Mouse (Mus musculus): ENCODE data around the gene Cpne4. TPM values are rescaled to one million over a fixed set of nuclear protein-coding genes. Genes with fewer than 3 reads are reported as not detected.

The Cpne4 gene
- polyA plus RNA-seq, 1 experiment from 2014 or later = not detected

- Histone ChIP-seq H3K9ac (ENCODE audit: low read depth, low read length) (no peak overlapping the region), H3K27ac (ENCODE audit: low read depth, low read length) (no peak overlapping the region), H3K36me3 (ENCODE audit: control insufficient read depth, insufficient read depth, low read length) (no peaks in the 10 kb centered on the region), H3K4me1 (ENCODE audit: control insufficient read depth, insufficient read depth, low read length) (no peaks in the 10 kb centered on the region), H3K4me2 (replicated peaks; ENCODE audit: low read depth, low read length) (no peak overlapping the region), H3K9me3 (ENCODE audit: control insufficient read depth, low read length) (no peaks in the 10 kb centered on the region), H3K27me3 (ENCODE audit: control insufficient read depth, insufficient read depth, low read length) (no peaks in the 10 kb centered on the region), H3K4me3 (ENCODE audit: low read length) (no peak overlapping the region)
- 83% methylated on average over 2 of the region's 2 CpGs for WGBS
- ATAC-seq (ENCODE audit: low FRiP score, low TSS enrichment) = no peak
These were observed 375.0 kb downstream of the Cpne4 start for GRCm38 (mm10) chr9:104922051-104922450.

GRCm38 (mm10) chr9:104928806-104929205 lies 381.7 kb downstream of the Cpne4 start:
- H3K9me3 ChIP-seq (ENCODE audit: control insufficient read depth, low read length) = no peaks in the 10 kb centered on the region
- no peaks in the 10 kb centered on the region for H3K4me1 ChIP-seq (ENCODE audit: control insufficient read depth, insufficient read depth, low read length)
- H3K4me3 ChIP-seq (ENCODE audit: low read length) = no peak overlapping the region
- H3K27ac ChIP-seq (ENCODE audit: low read depth, low read length) = no peak overlapping the region
- ATAC-seq (ENCODE audit: low FRiP score, low TSS enrichment) = no peak
- no peak overlapping the region for H3K4me2 ChIP-seq (replicated peaks; ENCODE audit: low read depth, low read length)
- H3K36me3 ChIP-seq (ENCODE audit: control insufficient read depth, insufficient read depth, low read length) = no peaks in the 10 kb centered on the region
- H3K27me3 ChIP-seq (ENCODE audit: control insufficient read depth, insufficient read depth, low read length) = no peaks in the 10 kb centered on the region
- no peak overlapping the region for H3K9ac ChIP-seq (ENCODE audit: low read depth, low read length)
- 82% methylated on average over 9 of the region's 9 CpGs for WGBS

GRCm38 (mm10) chr9:104940389-104940788 lies 393.3 kb downstream of the Cpne4 start:
- 85% methylated on average over 4 of the region's 4 CpGs for WGBS
- ATAC-seq (ENCODE audit: low FRiP score, low TSS enrichment) = no peak

GRCm38 (mm10) chr9:104950551-104950950 lies 403.5 kb downstream of the Cpne4 start:
- H3K4me3 ChIP-seq (ENCODE audit: low read length) = no peak overlapping the region
- no peak overlapping the region for H3K9ac ChIP-seq (ENCODE audit: low read depth, low read length)
- H3K9me3 ChIP-seq (ENCODE audit: control insufficient read depth, low read length) = no peaks in the 10 kb centered on the region
- 74% methylated on average over 4 of the region's 4 CpGs for WGBS
- H3K27me3 ChIP-seq (ENCODE audit: control insufficient read depth, insufficient read depth, low read length) = no peaks in the 10 kb centered on the region
- H3K4me1 ChIP-seq (ENCODE audit: control insufficient read depth, insufficient read depth, low read length) = no peaks in the 10 kb centered on the region
- ATAC-seq (ENCODE audit: low FRiP score, low TSS enrichment) = no peak
- H3K4me2 ChIP-seq (replicated peaks; ENCODE audit: low read depth, low read length) = no peak overlapping the region
- no peaks in the 10 kb centered on the region for H3K36me3 ChIP-seq (ENCODE audit: control insufficient read depth, insufficient read depth, low read length)
- H3K27ac ChIP-seq (ENCODE audit: low read depth, low read length) = no peak overlapping the region

More at GRCm38 (mm10) chr9:104940389-104940788, 393.3 kb downstream of the Cpne4 start:
- no peak overlapping the region for H3K9ac ChIP-seq (ENCODE audit: low read depth, low read length)
- H3K9me3 ChIP-seq (ENCODE audit: control insufficient read depth, low read length) = no peaks in the 10 kb centered on the region
- H3K27me3 ChIP-seq (ENCODE audit: control insufficient read depth, insufficient read depth, low read length) = no peaks in the 10 kb centered on the region
- H3K4me3 ChIP-seq (ENCODE audit: low read length) = no peak overlapping the region
- H3K36me3 ChIP-seq (ENCODE audit: control insufficient read depth, insufficient read depth, low read length) = no peaks in the 10 kb centered on the region
- no peak overlapping the region for H3K27ac ChIP-seq (ENCODE audit: low read depth, low read length)
- no peak overlapping the region for H3K4me2 ChIP-seq (replicated peaks; ENCODE audit: low read depth, low read length)
- no peaks in the 10 kb centered on the region for H3K4me1 ChIP-seq (ENCODE audit: control insufficient read depth, insufficient read depth, low read length)

- H3K4me1 ChIP-seq (ENCODE audit: control insufficient read depth, insufficient read depth, low read length) = no peaks in the 10 kb centered on the region
- ATAC-seq (ENCODE audit: low FRiP score, low TSS enrichment) = no peak
- H3K27me3 ChIP-seq (ENCODE audit: control insufficient read depth, insufficient read depth, low read length) = no peaks in the 10 kb centered on the region
- no peak overlapping the region for H3K9ac ChIP-seq (ENCODE audit: low read depth, low read length)
- H3K4me3 ChIP-seq (ENCODE audit: low read length) = no peak overlapping the region
- no peaks in the 10 kb centered on the region for H3K36me3 ChIP-seq (ENCODE audit: control insufficient read depth, insufficient read depth, low read length)
- H3K4me2 ChIP-seq (replicated peaks; ENCODE audit: low read depth, low read length) = no peak overlapping the region
- no peak overlapping the region for H3K27ac ChIP-seq (ENCODE audit: low read depth, low read length)
- WGBS = 59% methylated on average over 3 of the region's 3 CpGs
- no peaks in the 10 kb centered on the region for H3K9me3 ChIP-seq (ENCODE audit: control insufficient read depth, low read length)
These were observed 405.1 kb downstream of the Cpne4 start for GRCm38 (mm10) chr9:104952176-104952575.

- no peak for ATAC-seq (ENCODE audit: low FRiP score, low TSS enrichment)
- H3K9ac ChIP-seq (ENCODE audit: low read depth, low read length) = no peak overlapping the region
- no peaks in the 10 kb centered on the region for H3K9me3 ChIP-seq (ENCODE audit: control insufficient read depth, low read length)
- no peaks in the 10 kb centered on the region for H3K4me1 ChIP-seq (ENCODE audit: control insufficient read depth, insufficient read depth, low read length)
- H3K4me2 ChIP-seq (replicated peaks; ENCODE audit: low read depth, low read length) = no peak overlapping the region
- no peak overlapping the region for H3K27ac ChIP-seq (ENCODE audit: low read depth, low read length)
- no peaks in the 10 kb centered on the region for H3K36me3 ChIP-seq (ENCODE audit: control insufficient read depth, insufficient read depth, low read length)
- WGBS = 78% methylated on average over 7 of the region's 7 CpGs
- no peak overlapping the region for H3K4me3 ChIP-seq (ENCODE audit: low read length)
- H3K27me3 ChIP-seq (ENCODE audit: control insufficient read depth, insufficient read depth, low read length) = no peaks in the 10 kb centered on the region
These were observed 425.7 kb downstream of the Cpne4 start for GRCm38 (mm10) chr9:104972828-104973227.

- WGBS = 72% methylated on average over 2 of the region's 2 CpGs
- H3K4me2 ChIP-seq (replicated peaks; ENCODE audit: low read depth, low read length) = no peak overlapping the region
- H3K9ac ChIP-seq (ENCODE audit: low read depth, low read length) = no peak overlapping the region
- no peaks in the 10 kb centered on the region for H3K4me1 ChIP-seq (ENCODE audit: control insufficient read depth, insufficient read depth, low read length)
- no peak overlapping the region for H3K4me3 ChIP-seq (ENCODE audit: low read length)
- H3K27ac ChIP-seq (ENCODE audit: low read depth, low read length) = no peak overlapping the region
- H3K36me3 ChIP-seq (ENCODE audit: control insufficient read depth, insufficient read depth, low read length) = no peaks in the 10 kb centered on the region
- H3K9me3 ChIP-seq (ENCODE audit: control insufficient read depth, low read length) = no peaks in the 10 kb centered on the region
- ATAC-seq (ENCODE audit: low FRiP score, low TSS enrichment) = no peak
- no peaks in the 10 kb centered on the region for H3K27me3 ChIP-seq (ENCODE audit: control insufficient read depth, insufficient read depth, low read length)
These were observed 435.0 kb downstream of the Cpne4 start for GRCm38 (mm10) chr9:104981934-104982548.

- WGBS = 48% methylated on average over 1 of the region's 1 CpGs
- H3K27ac ChIP-seq (ENCODE audit: low read depth, low read length) = no peak overlapping the region
- H3K4me1 ChIP-seq (ENCODE audit: control insufficient read depth, insufficient read depth, low read length) = no peaks in the 10 kb centered on the region
- no peak for ATAC-seq (ENCODE audit: low FRiP score, low TSS enrichment)
- no peaks in the 10 kb centered on the region for H3K9me3 ChIP-seq (ENCODE audit: control insufficient read depth, low read length)
- H3K4me2 ChIP-seq (replicated peaks; ENCODE audit: low read depth, low read length) = no peak overlapping the region
- no peak overlapping the region for H3K9ac ChIP-seq (ENCODE audit: low read depth, low read length)
- no peaks in the 10 kb centered on the region for H3K27me3 ChIP-seq (ENCODE audit: control insufficient read depth, insufficient read depth, low read length)
- H3K4me3 ChIP-seq (ENCODE audit: low read length) = no peak overlapping the region
- H3K36me3 ChIP-seq (ENCODE audit: control insufficient read depth, insufficient read depth, low read length) = no peaks in the 10 kb centered on the region
These were observed 451.1 kb downstream of the Cpne4 start for GRCm38 (mm10) chr9:104998225-104998624.

- H3K4me1 ChIP-seq (ENCODE audit: control insufficient read depth, insufficient read depth, low read length) = no peaks in the 10 kb centered on the region
- no peak for ATAC-seq (ENCODE audit: low FRiP score, low TSS enrichment)
- H3K4me3 ChIP-seq (ENCODE audit: low read length) = no peak overlapping the region
- H3K27ac ChIP-seq (ENCODE audit: low read depth, low read length) = no peak overlapping the region
- H3K36me3 ChIP-seq (ENCODE audit: control insufficient read depth, insufficient read depth, low read length) = no peaks in the 10 kb centered on the region
- H3K9me3 ChIP-seq (ENCODE audit: control insufficient read depth, low read length) = no peaks in the 10 kb centered on the region
- H3K4me2 ChIP-seq (replicated peaks; ENCODE audit: low read depth, low read length) = no peak overlapping the region
- 17% methylated on average over 2 of the region's 2 CpGs for WGBS
- H3K9ac ChIP-seq (ENCODE audit: low read depth, low read length) = no peak overlapping the region
- H3K27me3 ChIP-seq (ENCODE audit: control insufficient read depth, insufficient read depth, low read length) = no peaks in the 10 kb centered on the region
These were observed 463.6 kb downstream of the Cpne4 start for GRCm38 (mm10) chr9:105010721-105011120.

Data from kidney, embryonic 14.5 days (tissue).